Mouse (Mus musculus) stomach, embryonic 14.5 days (tissue): Measurements from ENCODE around the gene Sspo. TPM values are rescaled to one million over a fixed set of nuclear protein-coding genes. Genes with fewer than 3 reads are reported as not detected.

Experiments used
- ATAC-seq: fragments of 200-750 bp; cut with Nextera tagmentation; 2 replicates; pipeline ENCODE4 v1.8.0; 2017; ENCODE audit warnings: low read depth, moderate TSS enrichment; ENCODE audit not compliant: insufficient number of reproducible peaks, insufficient read depth, low FRiP score
- H3K27ac ChIP-seq: fragments of 300-500 bp; sonication (generic); 2 replicates; pipeline ENCODE4 v1.5.1; 2014; ENCODE audit warnings: mild to moderate bottlenecking, low read length, moderate library complexity, mixed read lengths
- H3K27me3 ChIP-seq: fragments of 300-500 bp; sonication (generic); 2 replicates; pipeline ENCODE4 v1.6.1; 2014; ENCODE audit warnings: low read length, control low read depth, mixed read lengths; ENCODE audit not compliant: control insufficient read depth, insufficient read depth
- H3K36me3 ChIP-seq: fragments of 300-500 bp; sonication (generic); 2 replicates; pipeline ENCODE4 v1.6.1; 2014; ENCODE audit warnings: mild to moderate bottlenecking, control low read depth, low read length, moderate library complexity, mixed read lengths; ENCODE audit not compliant: control insufficient read depth, insufficient read depth
- H3K4me1 ChIP-seq: fragments of 300-500 bp; sonication (generic); 2 replicates; pipeline ENCODE4 v1.6.1; 2014; ENCODE audit warnings: low read length, control low read depth, mixed read lengths; ENCODE audit not compliant: control insufficient read depth, insufficient read depth
- H3K4me2 ChIP-seq: fragments of 300-500 bp; sonication (generic); replicated peaks from 2 replicates; pipeline ENCODE4 v1.6.1; 2014; ENCODE audit warnings: low read depth, low read length, control low read depth
- H3K4me3 ChIP-seq: fragments of 300-500 bp; sonication (generic); 2 replicates; pipeline ENCODE4 v1.5.1; 2014; ENCODE audit warnings: low read depth, low read length, control low read depth
- H3K9ac ChIP-seq: fragments of 300-500 bp; sonication (generic); replicated peaks from 2 replicates; pipeline ENCODE4 v1.6.1; 2014; ENCODE audit warnings: low read depth, mild to moderate bottlenecking, control low read depth, low read length, moderate library complexity, mixed read lengths
- H3K9me3 ChIP-seq: fragments of 300-500 bp; sonication (generic); 2 replicates; pipeline ENCODE4 v1.6.1; 2016; ENCODE audit warnings: low read depth, low read length, control low read depth; ENCODE audit not compliant: control insufficient read depth
- WGBS: fragments of 180-500 bp; shearing (Covaris S2); extraction: QIAGEN DNeasy Blood & Tissue Kit; methylation state at CpG from one replicate; pipeline ENCODE4 v1.1.7; 2014; 5-methylcytosine and 5-hydroxymethylcytosine counted together
- polyA plus RNA-seq: library from polyadenylated mRNA; unstranded; fragments of >200 nt; fragmentation: Nextera tagmentation; extraction: Ambion mirVana; gene quantifications from 2 replicates; pipeline ENCODE4 v1.2.1, GENCODE M21; 2014

Gene Sspo
- polyA plus RNA-seq, 1 experiment from 2014 or later: 0.41 TPM

DNA sequence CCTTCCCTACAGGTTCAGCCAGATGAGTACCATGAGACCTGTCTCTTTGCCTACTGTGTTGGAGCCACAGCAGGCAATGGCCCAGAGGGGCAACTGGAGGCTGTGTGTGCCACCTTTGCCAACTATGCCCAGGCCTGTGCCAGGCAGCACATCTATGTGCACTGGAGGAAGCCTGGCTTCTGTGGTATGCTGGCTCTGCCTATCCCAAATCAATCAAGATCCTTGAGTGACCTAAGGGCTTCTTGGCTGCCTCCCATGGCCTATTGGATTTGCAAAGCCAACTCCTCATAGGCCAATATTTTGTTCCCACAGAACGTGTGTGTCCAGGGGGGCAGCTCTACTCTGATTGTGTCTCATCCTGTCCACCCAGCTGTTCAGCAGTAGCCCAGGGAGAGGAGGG, 4.1 kb downstream of the Sspo start:
- ATAC-seq: no peak
- Histone ChIP-seq H3K4me3 (no peak overlapping the region), H3K27ac (no peak overlapping the region), H3K4me2 (no peak overlapping the region), H3K36me3 (no peaks in the 10 kb centered on the region), H3K9ac (no peak overlapping the region), H3K27me3 (no peaks in the 10 kb centered on the region), H3K4me1 (no peaks in the 10 kb centered on the region), H3K9me3 (no peaks in the 10 kb centered on the region)
- 50% methylated on average over 1 of the region's 1 CpGs for WGBS

DNA sequence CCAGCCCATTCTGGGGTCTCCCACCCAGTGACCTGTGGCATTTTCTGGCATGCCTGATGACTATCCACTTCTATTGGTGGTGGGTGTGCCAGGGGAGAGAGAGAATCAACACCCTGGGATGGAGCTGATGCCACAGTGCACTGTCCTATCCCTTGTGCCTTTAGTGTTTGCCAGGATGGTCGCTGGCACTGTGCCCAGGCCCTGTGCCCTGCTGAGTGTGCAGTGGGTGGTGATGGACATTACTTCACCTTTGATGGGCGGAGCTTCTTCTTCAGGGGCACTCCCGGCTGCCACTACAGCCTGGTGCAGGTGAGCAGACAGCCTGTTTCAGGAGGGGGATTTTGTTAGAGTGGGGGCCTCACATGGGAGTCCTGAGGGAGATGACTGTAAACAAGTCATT, 4.7 kb downstream of the Sspo start:
- WGBS: 73% methylated on average over 3 of the region's 3 CpGs
- H3K4me2 ChIP-seq: no peak overlapping the region
- no peak overlapping the region for H3K27ac ChIP-seq
- H3K27me3 ChIP-seq: no peaks in the 10 kb centered on the region
- no peak overlapping the region for H3K9ac ChIP-seq
- H3K4me3 ChIP-seq: no peak overlapping the region
- ATAC-seq: no peak
- no peaks in the 10 kb centered on the region for H3K4me1 ChIP-seq
- H3K36me3 ChIP-seq: no peaks in the 10 kb centered on the region
- H3K9me3 ChIP-seq: no peaks in the 10 kb centered on the region

DNA sequence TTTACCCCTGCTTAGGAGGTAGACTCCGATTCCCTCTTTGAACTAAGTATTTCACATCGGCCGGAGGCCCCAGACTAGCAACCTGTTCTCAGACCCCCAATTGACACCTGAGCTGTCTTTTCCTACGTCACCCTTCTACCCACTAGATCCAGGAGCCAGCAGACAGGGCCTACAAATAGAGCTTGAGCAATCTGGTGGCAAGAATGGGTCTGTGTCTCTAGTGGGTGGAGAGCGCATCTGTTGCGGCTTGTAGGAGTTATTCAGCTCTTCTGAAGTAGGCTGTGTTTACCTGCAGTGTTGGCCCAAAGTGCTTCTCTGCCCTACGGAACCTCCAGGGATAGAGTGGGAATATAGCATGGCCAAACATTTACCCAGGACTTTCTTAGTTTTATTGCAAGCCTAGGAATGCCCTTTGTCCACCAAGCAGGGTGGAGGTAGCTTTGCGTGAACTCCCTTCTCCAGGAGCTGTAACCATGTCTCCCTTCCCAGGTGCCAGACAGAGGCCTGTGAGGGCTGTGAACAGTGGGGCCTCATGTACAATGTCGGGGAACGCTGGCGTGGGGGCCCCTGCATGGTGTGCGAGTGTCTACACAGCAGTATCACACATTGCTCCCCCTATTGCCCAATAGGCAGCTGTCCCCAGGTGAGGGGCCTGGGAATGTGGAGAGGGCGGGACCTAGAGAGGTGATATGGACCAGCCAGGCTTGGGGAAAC, 17.1 kb downstream of the Sspo start:
- H3K9me3 ChIP-seq: no peaks in the 10 kb centered on the region
- H3K27ac ChIP-seq: no peak overlapping the region
- no peak overlapping the region for H3K4me2 ChIP-seq
- no peaks in the 10 kb centered on the region for H3K4me1 ChIP-seq
- no peak overlapping the region for H3K4me3 ChIP-seq
- H3K9ac ChIP-seq: no peak overlapping the region
- no peaks in the 10 kb centered on the region for H3K27me3 ChIP-seq
- ATAC-seq: no peak
- WGBS: 82% methylated on average over 13 of the region's 13 CpGs
- no peaks in the 10 kb centered on the region for H3K36me3 ChIP-seq

DNA sequence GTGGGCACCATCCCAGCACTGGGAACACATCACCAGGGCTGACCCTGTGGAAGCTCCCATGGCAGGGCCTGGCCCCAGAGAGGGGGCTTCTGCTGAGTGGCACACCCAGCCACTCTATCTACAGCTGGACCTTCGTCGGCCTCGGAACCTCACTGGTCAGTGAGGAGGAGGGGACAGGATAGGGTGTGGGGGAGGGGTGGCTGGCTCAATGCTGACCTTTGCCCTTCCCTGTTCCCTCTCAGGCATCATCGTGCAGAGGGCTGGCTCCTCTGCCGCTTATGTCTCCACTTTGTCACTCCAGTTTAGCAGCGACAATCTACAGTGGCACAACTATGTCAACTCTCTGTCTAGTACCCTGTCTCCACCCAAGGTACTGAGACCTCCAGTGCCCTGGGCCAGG, 18.7 kb downstream of the Sspo start:
- H3K27ac ChIP-seq: no peak overlapping the region
- H3K36me3 ChIP-seq: no peaks in the 10 kb centered on the region
- H3K4me1 ChIP-seq: no peaks in the 10 kb centered on the region
- no peaks in the 10 kb centered on the region for H3K9me3 ChIP-seq
- no peak for ATAC-seq
- H3K27me3 ChIP-seq: no peaks in the 10 kb centered on the region
- H3K9ac ChIP-seq: no peak overlapping the region
- no peak overlapping the region for H3K4me2 ChIP-seq
- H3K4me3 ChIP-seq: no peak overlapping the region
- 22% methylated on average over 6 of the region's 6 CpGs for WGBS

DNA sequence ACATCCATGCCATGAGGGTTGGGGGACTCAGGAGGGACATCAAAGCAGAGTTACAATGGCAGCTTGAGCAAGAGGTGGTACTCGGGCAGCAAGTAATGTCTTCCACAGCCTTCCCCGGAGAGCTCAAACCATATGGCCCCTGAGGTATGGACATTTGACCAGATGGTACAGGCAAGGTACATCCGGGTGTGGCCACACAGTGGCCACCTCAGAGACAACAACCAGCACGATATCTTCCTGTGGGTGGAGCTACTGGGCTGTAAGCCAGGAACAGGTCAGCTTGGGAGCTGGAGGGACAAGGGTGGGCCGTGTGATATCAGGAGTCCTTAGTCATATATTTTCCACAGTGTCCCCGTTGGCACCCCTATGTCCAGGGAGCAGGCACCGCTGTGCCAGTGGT, 19.5 kb downstream of the Sspo start:
- Histone ChIP-seq H3K4me3 (no peak overlapping the region), H3K4me2 (no peak overlapping the region), H3K9ac (no peak overlapping the region), H3K36me3 (no peaks in the 10 kb centered on the region), H3K27ac (no peak overlapping the region), H3K4me1 (no peaks in the 10 kb centered on the region), H3K27me3 (no peaks in the 10 kb centered on the region), H3K9me3 (no peaks in the 10 kb centered on the region)
- 77% methylated on average over 7 of the region's 7 CpGs for WGBS
- no peak for ATAC-seq

DNA sequence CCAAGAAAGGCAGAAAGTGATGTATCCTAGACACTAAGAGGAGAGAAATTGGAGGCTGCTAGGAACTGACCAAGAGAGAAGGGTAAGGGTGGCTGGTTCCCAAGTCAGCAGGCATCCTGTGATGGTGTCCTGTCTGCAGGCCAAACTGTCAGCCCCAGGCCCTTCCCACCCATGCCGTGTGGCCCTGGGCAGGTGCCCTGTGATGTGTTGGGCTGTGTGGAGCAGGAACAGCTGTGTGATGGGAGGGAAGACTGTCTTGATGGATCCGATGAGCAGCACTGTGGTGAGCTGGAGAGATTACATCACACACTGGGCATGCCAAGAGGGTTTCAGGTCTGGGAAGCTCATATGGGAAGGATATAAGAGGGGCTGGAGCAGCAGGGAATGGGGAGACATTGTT, 22.7 kb downstream of the Sspo start:
- no peaks in the 10 kb centered on the region for H3K27me3 ChIP-seq
- no peaks in the 10 kb centered on the region for H3K4me1 ChIP-seq
- H3K4me2 ChIP-seq: no peak overlapping the region
- no peak overlapping the region for H3K4me3 ChIP-seq
- WGBS: 79% methylated on average over 2 of the region's 2 CpGs
- no peak for ATAC-seq
- no peaks in the 10 kb centered on the region for H3K36me3 ChIP-seq
- no peak overlapping the region for H3K27ac ChIP-seq
- no peak overlapping the region for H3K9ac ChIP-seq
- H3K9me3 ChIP-seq: no peaks in the 10 kb centered on the region

DNA sequence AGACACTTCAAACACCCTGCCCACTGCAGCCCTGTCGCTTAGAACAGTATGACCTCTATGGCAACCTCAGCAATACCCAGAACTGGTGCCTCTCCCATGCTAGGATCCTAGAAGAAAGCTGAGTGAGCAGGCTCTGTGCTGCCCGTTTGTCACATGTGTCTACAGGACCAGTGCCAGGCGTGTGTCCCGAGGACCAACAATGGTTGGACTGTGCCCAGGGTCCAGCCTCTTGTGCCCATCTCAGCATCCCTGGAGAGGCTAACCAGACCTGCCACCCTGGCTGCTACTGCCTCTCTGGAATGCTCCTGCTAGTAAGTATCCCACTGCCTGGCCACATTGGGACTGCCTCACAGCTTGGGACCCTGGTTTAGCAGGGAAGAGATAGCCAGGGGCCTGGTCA, 30.4 kb downstream of the Sspo start:
- H3K4me3 ChIP-seq: no peak overlapping the region
- no peak overlapping the region for H3K27ac ChIP-seq
- WGBS: 79% methylated on average over 4 of the region's 4 CpGs
- no peak overlapping the region for H3K4me2 ChIP-seq
- no peaks in the 10 kb centered on the region for H3K4me1 ChIP-seq
- ATAC-seq: no peak
- H3K9ac ChIP-seq: no peak overlapping the region
- H3K36me3 ChIP-seq: no peaks in the 10 kb centered on the region
- H3K27me3 ChIP-seq: no peaks in the 10 kb centered on the region
- no peaks in the 10 kb centered on the region for H3K9me3 ChIP-seq

DNA sequence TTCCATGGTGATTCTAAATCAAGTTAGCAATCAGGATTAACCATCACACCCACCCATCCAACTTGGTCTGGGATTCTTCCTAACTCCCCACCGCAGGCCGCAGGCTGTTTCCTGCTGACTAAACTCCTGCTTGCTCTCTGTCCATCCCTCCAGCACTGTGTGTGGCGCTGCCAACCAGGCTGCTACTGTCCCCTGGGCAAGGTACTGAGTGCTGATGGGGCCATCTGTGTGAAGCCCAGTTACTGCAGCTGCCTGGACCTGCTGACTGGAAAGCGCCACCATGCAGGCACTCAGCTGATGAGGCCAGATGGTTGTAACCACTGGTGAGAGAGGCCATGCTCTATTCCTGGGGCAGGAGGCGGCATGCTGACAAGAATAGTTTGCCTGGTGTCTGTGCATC, 34.5 kb downstream of the Sspo start:
- H3K4me2 ChIP-seq: no peak overlapping the region
- ATAC-seq: no peak
- WGBS: 72% methylated on average over 5 of the region's 5 CpGs
- no peaks in the 10 kb centered on the region for H3K36me3 ChIP-seq
- H3K9ac ChIP-seq: no peak overlapping the region
- 0 out of 2 replicates have a peak, but pooled peaks cover 3% of the 10 kb centered on the region for H3K4me1 ChIP-seq
- no peak overlapping the region for H3K27ac ChIP-seq
- no peaks in the 10 kb centered on the region for H3K27me3 ChIP-seq
- no peaks in the 10 kb centered on the region for H3K9me3 ChIP-seq
- no peak overlapping the region for H3K4me3 ChIP-seq
